Mouse (Mus musculus): ENCODE data around the gene Khsrp.

GRCm38 (mm10) chr17:56990115-56990746, 41.1 kb downstream of the Khsrp start, which contains the start of gene Clpp:
- TF ChIP-seq POLR2A (IDR thresholded peaks at IDR 0.05; ENCODE audit: insufficient read depth, low read depth, low read length): peak; percentile 88
- TF ChIP-seq CTCF (IDR thresholded peaks at IDR 0.05; ENCODE audit: insufficient read depth, low read depth, low read length): no peak

All from olfactory bulb, adult 2 months (tissue).